Mouse (Mus musculus) hindbrain, embryonic 12.5 days (tissue): ENCODE results near the gene 5730507C01Rik. TPM values are rescaled to one million over a fixed set of nuclear protein-coding genes. Genes with fewer than 3 reads are reported as not detected.
"Not testable (repeated sequence)": the region's sequence is repeated elsewhere in the genome, so short reads cannot be mapped to it uniquely, and the experiment has no call there.

Source experiments
- ATAC-seq: fragments of 200-750 bp; cut with Nextera tagmentation; 2 replicates; pipeline ENCODE4 v1.8.0; 2017; ENCODE audit warnings: moderate TSS enrichment; ENCODE audit not compliant: low FRiP score
- H3K27ac ChIP-seq: fragments of 300-500 bp; sonication (generic); 2 replicates; pipeline ENCODE4 v1.5.1; 2016; ENCODE audit warnings: mild to moderate bottlenecking
- H3K27me3 ChIP-seq: fragments of 300-500 bp; sonication (generic); 2 replicates; pipeline ENCODE4 v1.6.1; 2016; ENCODE audit warnings: mild to moderate bottlenecking
- H3K36me3 ChIP-seq: fragments of 300-500 bp; sonication (generic); 2 replicates; pipeline ENCODE4 v1.6.1; 2016; ENCODE audit warnings: mild to moderate bottlenecking
- H3K4me1 ChIP-seq: fragments of 300-500 bp; sonication (generic); 2 replicates; pipeline ENCODE4 v1.6.1; 2016
- H3K4me2 ChIP-seq: fragments of 300-500 bp; sonication (generic); replicated peaks from 2 replicates; pipeline ENCODE4 v1.6.1; 2016; ENCODE audit warnings: mild to moderate bottlenecking
- H3K4me3 ChIP-seq: fragments of 300-500 bp; sonication (generic); 2 replicates; pipeline ENCODE4 v1.5.1; 2016; ENCODE audit warnings: mild to moderate bottlenecking
- H3K9ac ChIP-seq: fragments of 300-500 bp; sonication (generic); 2 replicates; pipeline ENCODE4 v1.6.1; 2016; ENCODE audit warnings: mild to moderate bottlenecking, moderate library complexity
- H3K9me3 ChIP-seq: fragments of 300-500 bp; sonication (generic); replicated peaks from 2 replicates; pipeline ENCODE4 v1.6.1; 2016; ENCODE audit warnings: mild to moderate bottlenecking
- WGBS: fragments of 180-500 bp; shearing (Covaris S2); methylation state at CpG from one replicate; pipeline ENCODE4 v1.1.7; 2016; 5-methylcytosine and 5-hydroxymethylcytosine counted together
- polyA plus RNA-seq: library from polyadenylated mRNA; unstranded; fragments of >200 nt; fragmentation: Nextera tagmentation; extraction: Ambion mirVana; gene quantifications from 2 replicates; pipeline ENCODE4 v1.2.1, GENCODE M21; 2016

5730507C01Rik gene
- 3.1 and 3.6 TPM in 2 replicates for polyA plus RNA-seq

- Histone ChIP-seq H3K4me2 (peak within 1 kb of the TSS; percentile 44), H3K4me3 (peak within 1 kb of the TSS; percentile 42), H3K36me3 (no peaks in the 10 kb centered on the region), H3K9me3 (peaks cover 22% of the 10 kb centered on the region), H3K27ac (no peak within 1 kb of the TSS), H3K9ac (peak within 1 kb of the TSS; percentile 44; the same call in 1 of the 2 replicates), H3K27me3 (no peaks in the 10 kb centered on the region), H3K4me1 (no peaks in the 10 kb centered on the region)
- 2% methylated on average over 33 of the region's 36 CpGs for WGBS
- peak; percentile 72 for ATAC-seq
These were observed at the start of gene 5730507C01Rik for GRCm38 (mm10) chr12:18514171-18514570. TSS of gene 5730507C01Rik (plus strand) at chr12:18514510.

GRCm38 (mm10) chr12:18514616-18515015 is 306 bp downstream of the 5730507C01Rik start:
- H3K27me3 ChIP-seq, H3K4me1 ChIP-seq, H3K27ac ChIP-seq, ATAC-seq, H3K36me3 ChIP-seq: not testable (repeated sequence)
- peak overlapping the region; percentile 44; the same call in 1 of the 2 replicates for H3K9ac ChIP-seq
- peak overlapping the region; percentile 44 for H3K4me2 ChIP-seq
- peaks cover 23% of the 10 kb centered on the region for H3K9me3 ChIP-seq
- WGBS = 6% methylated on average over 52 of the region's 52 CpGs
- peak overlapping the region; percentile 42 for H3K4me3 ChIP-seq

GRCm38 (mm10) chr12:18515077-18515476 is 767 bp downstream of the 5730507C01Rik start:
- Histone ChIP-seq H3K4me3 (peak overlapping the region; percentile 42), H3K9me3 (peaks cover 23% of the 10 kb centered on the region), H3K4me2 (peak overlapping the region; percentile 44)
- not testable (repeated sequence) for H3K36me3 ChIP-seq, H3K27me3 ChIP-seq, H3K4me1 ChIP-seq, H3K27ac ChIP-seq, ATAC-seq, H3K9ac ChIP-seq
- WGBS = 25% methylated on average over 17 of the region's 17 CpGs
